Mouse (Mus musculus): ENCODE data around the gene Egfl7. TPM values are rescaled to one million over a fixed set of nuclear protein-coding genes. Genes with fewer than 3 reads are reported as not detected.

The Egfl7 gene
- polyA plus RNA-seq, 1 experiment: 37.7 TPM

GRCm38 (mm10) chr2:26553904-26554303, 25.9 kb upstream of the Egfl7 start:
- Histone ChIP-seq H3K27ac (ENCODE audit: insufficient read depth, low read length) (no peak overlapping the region), H3K36me3 (ENCODE audit: control insufficient read depth, insufficient read depth, low read length, poor library complexity, severe bottlenecking) (no peaks in the 10 kb centered on the region), H3K4me3 (ENCODE audit: low read depth, low read length) (no peak overlapping the region), H3K9me3 (replicated peaks; ENCODE audit: control insufficient read depth, insufficient read depth, low read length, poor library complexity, severe bottlenecking) (no peaks in the 10 kb centered on the region), H3K9ac (ENCODE audit: low read depth, poor library complexity, severe bottlenecking) (no peak overlapping the region), H3K4me1 (ENCODE audit: control insufficient read depth, insufficient read depth, low read length) (peaks cover 3% of the 10 kb centered on the region), H3K27me3 (ENCODE audit: control insufficient read depth, insufficient read depth, low read length, poor library complexity, severe bottlenecking) (no peaks in the 10 kb centered on the region)
- TF ChIP-seq POLR2A (IDR thresholded peaks at IDR 0.05; ENCODE audit: insufficient read depth, low read length) (no peak), CTCF (IDR thresholded peaks at IDR 0.05; ENCODE audit: low read depth, low read length) (no peak), EP300 (IDR thresholded peaks at IDR 0.05; ENCODE audit: insufficient read depth, low read depth, low read length) (no peak)

DNA sequence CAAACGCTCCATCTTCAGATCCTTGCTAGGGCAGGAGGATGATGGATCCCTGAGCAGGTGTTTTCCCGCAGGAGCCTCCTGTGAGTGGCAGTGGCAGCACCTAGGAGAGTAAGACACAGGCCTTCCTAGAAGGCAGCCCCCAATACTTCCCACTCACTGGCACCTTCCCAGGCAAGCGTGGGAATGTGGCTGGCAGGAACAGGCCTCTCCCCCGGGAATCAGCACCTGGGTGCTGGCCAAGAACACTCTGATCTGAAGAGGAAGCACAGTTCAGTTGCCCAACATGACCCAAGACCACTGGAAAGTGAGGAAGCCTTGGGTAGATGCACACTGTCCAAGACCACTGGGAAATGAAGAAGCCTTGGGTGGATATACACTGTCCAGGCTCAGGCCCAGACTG, 24.7 kb upstream of the Egfl7 start:
- Histone ChIP-seq H3K4me1 (ENCODE audit: control insufficient read depth, insufficient read depth, low read length) (peaks cover 3% of the 10 kb centered on the region), H3K27me3 (ENCODE audit: control insufficient read depth, insufficient read depth, low read length, poor library complexity, severe bottlenecking) (no peaks in the 10 kb centered on the region), H3K9me3 (replicated peaks; ENCODE audit: control insufficient read depth, insufficient read depth, low read length, poor library complexity, severe bottlenecking) (no peaks in the 10 kb centered on the region), H3K9ac (ENCODE audit: low read depth, poor library complexity, severe bottlenecking) (no peak overlapping the region), H3K4me3 (ENCODE audit: low read depth, low read length) (no peak overlapping the region), H3K27ac (ENCODE audit: insufficient read depth, low read length) (no peak overlapping the region), H3K36me3 (ENCODE audit: control insufficient read depth, insufficient read depth, low read length, poor library complexity, severe bottlenecking) (no peaks in the 10 kb centered on the region)
- TF ChIP-seq POLR2A (IDR thresholded peaks at IDR 0.05; ENCODE audit: insufficient read depth, low read length) (no peak), EP300 (IDR thresholded peaks at IDR 0.05; ENCODE audit: insufficient read depth, low read depth, low read length) (no peak), CTCF (IDR thresholded peaks at IDR 0.05; ENCODE audit: low read depth, low read length) (no peak)

- peaks cover 3% of the 10 kb centered on the region for H3K4me1 ChIP-seq (ENCODE audit: control insufficient read depth, insufficient read depth, low read length)
- H3K27ac ChIP-seq (ENCODE audit: insufficient read depth, low read length): peak overlapping the region; percentile 4
- no peak overlapping the region for H3K9ac ChIP-seq (ENCODE audit: low read depth, poor library complexity, severe bottlenecking)
- H3K9me3 ChIP-seq (replicated peaks; ENCODE audit: control insufficient read depth, insufficient read depth, low read length, poor library complexity, severe bottlenecking): no peaks in the 10 kb centered on the region
- TF ChIP-seq EP300 (IDR thresholded peaks at IDR 0.05; ENCODE audit: insufficient read depth, low read depth, low read length) (no peak), POLR2A (IDR thresholded peaks at IDR 0.05; ENCODE audit: insufficient read depth, low read length) (no peak), CTCF (IDR thresholded peaks at IDR 0.05; ENCODE audit: low read depth, low read length) (no peak)
- no peak overlapping the region for H3K4me3 ChIP-seq (ENCODE audit: low read depth, low read length)
- no peaks in the 10 kb centered on the region for H3K36me3 ChIP-seq (ENCODE audit: control insufficient read depth, insufficient read depth, low read length, poor library complexity, severe bottlenecking)
- H3K27me3 ChIP-seq (ENCODE audit: control insufficient read depth, insufficient read depth, low read length, poor library complexity, severe bottlenecking): no peaks in the 10 kb centered on the region
These were observed 23.2 kb upstream of the Egfl7 start for GRCm38 (mm10) chr2:26556535-26556993.

DNA sequence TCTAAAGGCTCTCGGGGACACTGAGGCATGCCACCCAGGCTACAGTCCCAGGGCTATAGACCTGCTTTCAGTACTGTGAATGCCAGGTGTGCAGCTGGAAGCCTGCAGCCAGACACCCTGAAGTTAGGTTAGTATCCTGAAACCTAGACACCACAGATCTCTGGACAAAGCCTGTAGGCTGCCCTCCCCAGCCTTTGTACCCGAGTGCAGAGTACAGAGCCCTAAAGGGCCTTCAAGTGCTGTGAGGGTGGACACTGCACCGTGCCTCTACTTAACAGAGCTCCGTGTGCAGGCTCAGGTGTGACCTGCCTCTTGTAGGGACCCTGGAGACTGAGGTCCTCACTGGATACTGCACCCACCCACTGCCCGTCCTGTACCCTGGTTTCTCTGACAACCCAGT, 19.3 kb upstream of the Egfl7 start:
- Histone ChIP-seq H3K9ac (ENCODE audit: low read depth, poor library complexity, severe bottlenecking) (no peak overlapping the region), H3K4me1 (ENCODE audit: control insufficient read depth, insufficient read depth, low read length) (peaks cover 3% of the 10 kb centered on the region), H3K27me3 (ENCODE audit: control insufficient read depth, insufficient read depth, low read length, poor library complexity, severe bottlenecking) (no peaks in the 10 kb centered on the region), H3K4me3 (ENCODE audit: low read depth, low read length) (no peak overlapping the region), H3K9me3 (replicated peaks; ENCODE audit: control insufficient read depth, insufficient read depth, low read length, poor library complexity, severe bottlenecking) (no peaks in the 10 kb centered on the region), H3K36me3 (ENCODE audit: control insufficient read depth, insufficient read depth, low read length, poor library complexity, severe bottlenecking) (no peaks in the 10 kb centered on the region), H3K27ac (ENCODE audit: insufficient read depth, low read length) (no peak overlapping the region)
- TF ChIP-seq CTCF (IDR thresholded peaks at IDR 0.05; ENCODE audit: low read depth, low read length) (no peak), POLR2A (IDR thresholded peaks at IDR 0.05; ENCODE audit: insufficient read depth, low read length) (no peak), EP300 (IDR thresholded peaks at IDR 0.05; ENCODE audit: insufficient read depth, low read depth, low read length) (no peak)

- no peak overlapping the region for H3K27ac ChIP-seq (ENCODE audit: insufficient read depth, low read length)
- H3K4me1 ChIP-seq (ENCODE audit: control insufficient read depth, insufficient read depth, low read length): peaks cover under 1% of the 10 kb centered on the region
- H3K9me3 ChIP-seq (replicated peaks; ENCODE audit: control insufficient read depth, insufficient read depth, low read length, poor library complexity, severe bottlenecking): no peaks in the 10 kb centered on the region
- no peaks in the 10 kb centered on the region for H3K27me3 ChIP-seq (ENCODE audit: control insufficient read depth, insufficient read depth, low read length, poor library complexity, severe bottlenecking)
- TF ChIP-seq POLR2A (IDR thresholded peaks at IDR 0.05; ENCODE audit: insufficient read depth, low read length) (no peak), CTCF (IDR thresholded peaks at IDR 0.05; ENCODE audit: low read depth, low read length) (peak; percentile 39)
- no peak overlapping the region for H3K9ac ChIP-seq (ENCODE audit: low read depth, poor library complexity, severe bottlenecking)
- H3K4me3 ChIP-seq (ENCODE audit: low read depth, low read length): no peak overlapping the region
- H3K36me3 ChIP-seq (ENCODE audit: control insufficient read depth, insufficient read depth, low read length, poor library complexity, severe bottlenecking): no peaks in the 10 kb centered on the region
These were observed 18.3 kb upstream of the Egfl7 start for GRCm38 (mm10) chr2:26561351-26562016.

DNA sequence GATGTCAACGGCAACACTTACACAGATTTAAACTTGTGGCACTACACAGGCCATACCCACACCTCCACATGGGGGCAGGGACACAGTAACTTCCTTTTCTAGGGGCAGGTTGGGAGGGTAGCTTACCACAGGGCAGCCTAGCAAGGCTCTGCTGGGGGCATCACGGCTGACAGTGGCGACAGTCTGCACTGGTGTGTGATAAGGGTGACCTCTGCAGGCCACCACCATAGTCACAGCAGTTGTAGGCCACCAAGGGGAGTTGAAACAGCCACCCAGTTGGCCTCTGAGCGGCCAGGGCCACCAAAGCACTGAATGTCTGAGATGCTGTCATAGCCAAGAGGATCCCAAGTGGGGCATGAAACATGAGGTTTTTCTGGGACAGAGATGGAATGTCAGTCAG, 13.6 kb upstream of the Egfl7 start:
- no peak overlapping the region for H3K4me3 ChIP-seq (ENCODE audit: low read depth, low read length)
- H3K9me3 ChIP-seq (replicated peaks; ENCODE audit: control insufficient read depth, insufficient read depth, low read length, poor library complexity, severe bottlenecking): no peaks in the 10 kb centered on the region
- H3K4me1 ChIP-seq (ENCODE audit: control insufficient read depth, insufficient read depth, low read length): no peaks in the 10 kb centered on the region
- no peaks in the 10 kb centered on the region for H3K36me3 ChIP-seq (ENCODE audit: control insufficient read depth, insufficient read depth, low read length, poor library complexity, severe bottlenecking)
- no peak overlapping the region for H3K27ac ChIP-seq (ENCODE audit: insufficient read depth, low read length)
- no peak for TF ChIP-seq EP300 (IDR thresholded peaks at IDR 0.05; ENCODE audit: insufficient read depth, low read depth, low read length)
- peak; percentile 90 for TF ChIP-seq CTCF (IDR thresholded peaks at IDR 0.05; ENCODE audit: low read depth, low read length)
- no peak overlapping the region for H3K9ac ChIP-seq (ENCODE audit: low read depth, poor library complexity, severe bottlenecking)
- H3K27me3 ChIP-seq (ENCODE audit: control insufficient read depth, insufficient read depth, low read length, poor library complexity, severe bottlenecking): no peaks in the 10 kb centered on the region

All from ES-Bruce4 (cell line).